In genomic region chrX:71052481-71053216, GRCm38 (mm10) we compare ENCODE assay signal across 9 mouse cellular contexts. TPM values are rescaled to one million over a fixed set of nuclear protein-coding genes. Genes with fewer than 3 reads are reported as not detected.
DNase-seq lines count a peak whose midpoint lies in the region; ATAC-seq and TF ChIP-seq lines count a peak whose summit lies in the region.
"Had no signal": no experiment of that assay in that cellular context is flagged by ENCODE, and none has a peak within 500 bp of the region (broad histone marks: within the 10 kb centered on the region; RNA-seq: fewer than 3 reads in every experiment).

No protein-coding gene starts in this region.

- H3K9me3 ChIP-seq in CH12.LX (replicated peaks; ENCODE audit: low read length): no peaks in the 10 kb centered on the region
- H3K9me3 ChIP-seq in embryonic facial prominence, embryonic 15.5 days (replicated peaks): no peaks in the 10 kb centered on the region
- H3K9me3 ChIP-seq in hindbrain, postnatal 0 days (ENCODE audit: low read length): no peaks in the 10 kb centered on the region
- no peaks in the 10 kb centered on the region for H3K9me3 ChIP-seq in lung, embryonic 15.5 days

- no peak overlapping the region for H3K9ac ChIP-seq in CH12.LX (ENCODE audit: insufficient read depth, low read depth)
- no peak overlapping the region for H3K9ac ChIP-seq in embryonic facial prominence, embryonic 15.5 days
- H3K9ac ChIP-seq in hindbrain, postnatal 0 days (replicated peaks; ENCODE audit: low read length): no peak overlapping the region
- no peak overlapping the region for H3K9ac ChIP-seq in lung, embryonic 15.5 days

- no peak for ATAC-seq in embryonic facial prominence, embryonic 15.5 days (ENCODE audit: insufficient number of reproducible peaks, low FRiP score, low TSS enrichment, low read depth)
- peak; percentile 46 for ATAC-seq in hindbrain, postnatal 0 days
- ATAC-seq in lung, embryonic 15.5 days (ENCODE audit: borderline replicate concordance, extremely low read depth, low FRiP score, low TSS enrichment): no peak

- H3K79me2 ChIP-seq in CH12.LX (replicated peaks; ENCODE audit: control insufficient read depth, extremely low read depth, insufficient read depth, poor library complexity, severe bottlenecking): no peaks in the 10 kb centered on the region

- TF ChIP-seq POLR2A in CH12.LX (IDR thresholded peaks at IDR 0.05; ENCODE audit: low read depth, low read length): no peak

- H3K27me3 ChIP-seq in CH12.LX (replicated peaks): no peaks in the 10 kb centered on the region
- H3K27me3 ChIP-seq in embryonic facial prominence, embryonic 15.5 days: peaks cover 36% of the 10 kb centered on the region
- no peaks in the 10 kb centered on the region for H3K27me3 ChIP-seq in hindbrain, postnatal 0 days (ENCODE audit: insufficient read depth, low read length)
- H3K27me3 ChIP-seq in lung, embryonic 15.5 days: peaks cover 10% of the 10 kb centered on the region; the same call in 1 of the 2 replicates

- H3K4me1 ChIP-seq in CH12.LX (ENCODE audit: control insufficient read depth in 1 of 2, insufficient read depth in 2 of 2): no peaks in the 10 kb centered on the region
- H3K4me1 ChIP-seq in embryonic facial prominence, embryonic 15.5 days: no peaks in the 10 kb centered on the region
- H3K4me1 ChIP-seq in hindbrain, postnatal 0 days (ENCODE audit: insufficient read depth, low read length): no peaks in the 10 kb centered on the region
- H3K4me1 ChIP-seq in lung, embryonic 15.5 days: no peaks in the 10 kb centered on the region

- no peaks in the 10 kb centered on the region for H3K36me3 ChIP-seq in CH12.LX (replicated peaks in 1 of 2; ENCODE audit: control insufficient read depth in 1 of 2, insufficient read depth in 1 of 2, low read length in 1 of 2)
- H3K36me3 ChIP-seq in embryonic facial prominence, embryonic 15.5 days: no peaks in the 10 kb centered on the region
- H3K36me3 ChIP-seq in hindbrain, postnatal 0 days (ENCODE audit: insufficient read depth, low read length): no peaks in the 10 kb centered on the region
- H3K36me3 ChIP-seq in lung, embryonic 15.5 days: no peaks in the 10 kb centered on the region

- TF ChIP-seq CTCF in CH12.LX (conservative IDR thresholded peaks at IDR 0.05 in 1 of 2, IDR thresholded peaks at IDR 0.05 in 1 of 2; ENCODE audit: low read depth in 2 of 2, low read length in 2 of 2): no peak
- TF ChIP-seq CTCF in hindbrain, postnatal 0 days (IDR thresholded peaks at IDR 0.05; ENCODE audit: low read depth): no peak

- H3K4me3 ChIP-seq in CH12.LX (replicated peaks in 1 of 3; ENCODE audit: low read depth in 2 of 3, low read length in 2 of 3, poor library complexity in 1 of 3): no peak overlapping the region
- H3K4me3 ChIP-seq in embryonic facial prominence, embryonic 15.5 days (replicated peaks): peak overlapping the region; percentile 50
- H3K4me3 ChIP-seq in hindbrain, postnatal 0 days (ENCODE audit: low read length): peak overlapping the region; percentile 50
- peak overlapping the region; percentile 51 for H3K4me3 ChIP-seq in lung, embryonic 15.5 days
- H3K4me3 ChIP-seq: erythroblast, embryonic 14.5 days had no signal

- peak; percentile 31 for DNase-seq in adrenal gland, postnatal 14 days
- no peak for DNase-seq in adrenal gland, adult 18-20 months (ENCODE audit: low spot score in 2 of 2)
- DNase-seq in CH12.LX (ENCODE audit: extremely low read depth): peak; percentile 48
- DNase-seq in hindbrain, postnatal 0 days (ENCODE audit: low spot score): peak; percentile 38
- DNase-seq in right cerebral cortex, postnatal 10 days (ENCODE audit: low spot score in 2 of 2): peak; percentile 32 to 45
- DNase-seq in adrenal gland, postnatal 10 days: no peak

- no peak for TF ChIP-seq EP300 in CH12.LX (IDR thresholded peaks at IDR 0.05; ENCODE audit: low read length)

- dilution Hi-C loops in CH12.LX (cut with MboI; ENCODE audit: extremely low pct_ligation_motif_present, extremely low pct_unique_long_range_greater_than_20kb, low sequenced_read_pairs): no loop called here

- H3K4me2 ChIP-seq in CH12.LX (ENCODE audit: insufficient read depth, low read depth, poor library complexity, severe bottlenecking): no peak overlapping the region
- peak overlapping the region; percentile 70 for H3K4me2 ChIP-seq in embryonic facial prominence, embryonic 15.5 days (replicated peaks)
- H3K4me2 ChIP-seq in hindbrain, postnatal 0 days (ENCODE audit: low read depth, low read length): peak overlapping the region; percentile 68
- H3K4me2 ChIP-seq in lung, embryonic 15.5 days: peak overlapping the region; percentile 73

- H3K27ac ChIP-seq in CH12.LX (ENCODE audit: insufficient read depth, low read depth): no peak overlapping the region
- no peak overlapping the region for H3K27ac ChIP-seq in embryonic facial prominence, embryonic 15.5 days (replicated peaks)
- peak overlapping the region; percentile 73 for H3K27ac ChIP-seq in hindbrain, postnatal 0 days
- no peak overlapping the region for H3K27ac ChIP-seq in lung, embryonic 15.5 days

- in situ Hi-C loops in CH12.LX (cut with MboI; ENCODE audit: low pct_ligation_motif_present, low pct_unique_long_range_greater_than_20kb, low sequenced_read_pairs): no loop called here

- no peak for TF ChIP-seq RAD21 in CH12.LX (IDR thresholded peaks at IDR 0.05; ENCODE audit: low read depth, low read length)

- 27% methylated on average over 7 of the region's 8 CpGs for WGBS in embryonic facial prominence, embryonic 15.5 days
- WGBS in hindbrain, postnatal 0 days: 36% methylated on average over 8 of the region's 8 CpGs
- WGBS in lung, embryonic 15.5 days: 23% methylated on average over 7 of the region's 8 CpGs

TF ChIP-seq in CH12.LX, 34 proteins besides CTCF, POLR2A, EP300 and RAD21:
- TF ChIP-seq USF2 (conservative IDR thresholded peaks at IDR 0.05; ENCODE audit: low read depth, low read length) (no peak), SIN3A (IDR thresholded peaks at IDR 0.05; ENCODE audit: low read length) (no peak), CHD1 (IDR thresholded peaks at IDR 0.05; ENCODE audit: low read depth, low read length) (no peak), MAX (IDR thresholded peaks at IDR 0.05; ENCODE audit: low read length) (no peak), CHD2 (IDR thresholded peaks at IDR 0.05; ENCODE audit: low read length) (no peak), PAX5 (IDR thresholded peaks at IDR 0.05; ENCODE audit: low read length) (no peak), MAZ (IDR thresholded peaks at IDR 0.05; ENCODE audit: low read depth, low read length) (no peak), GABPA (IDR thresholded peaks at IDR 0.05; ENCODE audit: insufficient replicate concordance, low read depth, low read length) (no peak), MYC (IDR thresholded peaks at IDR 0.05; ENCODE audit: low read depth, low read length) (no peak), MEF2A (IDR thresholded peaks at IDR 0.05; ENCODE audit: borderline replicate concordance, low read depth, low read length) (no peak), ETS1 (conservative IDR thresholded peaks at IDR 0.05; ENCODE audit: low read depth, low read length) (no peak)

RNA-seq across cellular contexts. Expression of gene Mamld1, which starts 2.6 kb away (rescaled TPM):
- 12.2 and 13.1 TPM in 2 replicates for total RNA-seq in adrenal gland, postnatal 14 days (2021)
- 10 to 100 TPM in 1 of 2 experiments, 1 to 10 TPM in 1; 9.9 to 18.2 TPM for total RNA-seq in adrenal gland, adult 18-20 months (2021)
- total RNA-seq in CH12.LX (2012; rRNA removed): not detected in 2 replicates
- not detected in 2 replicates for total RNA-seq in CH12.LX (2014; rRNA removed)
- not detected in 2 replicates for polyA plus RNA-seq in CH12.LX (2012; ENCODE audit: insufficient read length, low read depth)
- polyA plus RNA-seq in embryonic facial prominence, embryonic 15.5 days (2015; fragmentation: Nextera tagmentation; extraction: Ambion mirVana): 2.8 and 3.3 TPM in 2 replicates
- total RNA-seq in hindbrain, postnatal 0 days (2014; rRNA removed): 12.3 and 13.4 TPM in 2 replicates
- polyA plus RNA-seq in hindbrain, postnatal 0 days (2015; fragmentation: Nextera tagmentation; extraction: Ambion mirVana): 4.2 and 4.8 TPM in 2 replicates
- polyA plus RNA-seq in lung, embryonic 15.5 days (2015; fragmentation: Nextera tagmentation; extraction: Ambion mirVana): 2.8 and 2.9 TPM in 2 replicates
- total RNA-seq in adrenal gland, postnatal 10 days (2021): 10 to 100 TPM; 13.6 to 19.4 TPM
- polyA plus RNA-seq: erythroblast, embryonic 14.5 days had no signal

Comparison
In these comparisons a context has a peak if more than half of its experiments do, and no peak if none do; other contexts are left out.
1. DNase-seq: peak in adrenal gland, postnatal 14 days (single experiment), CH12.LX (single experiment), hindbrain, postnatal 0 days (single experiment) and right cerebral cortex, postnatal 10 days (2 of 2); none in adrenal gland, adult 18-20 months (0 of 2) and adrenal gland, postnatal 10 days (single experiment).
2. H3K4me3 ChIP-seq: peak in embryonic facial prominence, embryonic 15.5 days (single experiment), hindbrain, postnatal 0 days (single experiment) and lung, embryonic 15.5 days (single experiment); none in CH12.LX (0 of 3).
3. RNA of gene Mamld1, which starts 2.6 kb away (total RNA-seq): 13.6 to 19.4 TPM in adrenal gland, postnatal 10 days, 9.9 to 18.2 TPM in adrenal gland, adult 18-20 months, 12.3 to 13.4 TPM in hindbrain, postnatal 0 days and 12.2 to 13.1 TPM in adrenal gland, postnatal 14 days; not detected in CH12.LX; every median in the first group is over 10 times any median in the second.